Mouse (Mus musculus) CD4-positive, CD25-positive, alpha-beta regulatory T cell, adult 2 months (primary cell): Measurements from ENCODE around the gene Lhb.
"Not testable (repeated sequence)": the region's sequence is repeated elsewhere in the genome, so short reads cannot be mapped to it uniquely, and the experiment has no call there.

Source experiments
- DNase-seq: peaks from one replicate; pipeline ENCODE4 v3.0.0-alpha.2; 2012; ENCODE audit warnings: low read depth, low spot score

The Lhb gene

GRCm38 (mm10) chr7:45455932-45456696, 35.5 kb downstream of the Lhb start:
- no peak for DNase-seq

GRCm38 (mm10) chr7:45456721-45457203, 36.1 kb downstream of the Lhb start:
- DNase-seq: no peak

GRCm38 (mm10) chr7:45457204-45458060, 36.8 kb downstream of the Lhb start:
- peak; percentile 34 for DNase-seq

DNA sequence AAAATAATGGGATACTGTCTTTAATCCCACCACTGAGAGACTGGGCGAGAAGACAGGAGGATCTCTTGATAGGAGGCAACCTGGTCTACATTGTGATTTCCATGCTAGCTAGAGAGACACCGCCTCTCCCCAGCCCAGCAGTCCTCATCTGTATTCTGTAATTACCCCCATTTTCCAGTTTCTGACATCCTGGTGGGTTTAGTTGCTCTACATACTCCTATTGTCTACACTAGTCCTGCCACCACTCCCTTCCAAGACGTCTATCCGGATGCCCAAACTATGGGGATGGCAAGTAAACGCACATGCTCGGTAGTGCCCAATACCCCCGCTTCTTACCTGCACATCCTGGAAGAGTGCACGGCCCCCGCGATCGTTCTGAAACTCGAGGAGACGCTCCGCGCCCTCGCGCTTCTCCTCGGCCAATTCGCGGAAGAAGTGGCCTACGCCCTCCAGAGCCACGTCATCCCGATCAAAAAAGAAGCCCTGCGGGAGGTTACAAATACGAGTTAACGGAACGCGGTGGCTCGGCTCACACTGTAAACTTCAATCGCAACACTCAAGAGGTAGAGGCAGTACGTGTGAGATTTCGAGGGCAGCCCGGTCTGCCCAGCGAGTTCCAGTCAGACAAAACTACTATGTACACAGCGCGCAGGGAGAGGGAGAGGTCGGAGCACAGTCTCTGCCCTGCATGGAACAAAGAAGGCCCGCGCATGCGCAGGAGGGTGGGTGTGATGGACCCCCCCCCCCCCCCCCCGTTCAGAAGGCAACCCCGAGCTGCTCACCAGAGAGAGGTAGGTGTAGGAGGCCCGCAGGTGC, 38.3 kb downstream of the Lhb start:
- peak; percentile 89 for DNase-seq

GRCm38 (mm10) chr7:45459564-45460140, 39.0 kb downstream of the Lhb start, which contains the start of gene Ftl1:
Gene Ftl1, minus strand, starts transcription at chr7:45459884.
- DNase-seq: peak; percentile 96

- peak; percentile 42 for DNase-seq
Observed at GRCm38 (mm10) chr7:45460377-45460776, 39.8 kb downstream of the Lhb start.

DNA sequence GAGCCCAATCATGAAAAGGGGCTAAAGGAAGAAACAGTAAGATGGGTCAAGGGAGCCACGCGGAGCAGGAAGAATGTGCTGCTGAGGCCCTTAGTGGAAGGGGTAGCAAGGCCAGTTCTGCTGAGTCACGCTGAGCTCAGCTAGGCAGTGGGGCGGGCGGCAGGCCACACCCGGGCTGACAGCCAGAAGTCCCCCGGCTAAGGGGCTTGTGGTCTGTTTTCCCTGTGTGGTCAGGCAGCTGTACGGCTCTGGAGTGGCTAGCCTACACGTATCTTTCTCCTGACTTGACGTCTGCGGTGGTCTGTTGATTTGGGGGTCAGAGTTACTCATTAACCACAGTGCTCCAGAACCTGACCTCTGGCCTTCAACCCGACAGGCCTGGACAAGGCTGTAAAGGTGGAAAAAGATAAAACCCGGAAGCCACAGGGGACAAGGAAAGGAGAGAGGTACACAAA, 40.3 kb downstream of the Lhb start:
- no peak for DNase-seq

- DNase-seq: no peak
Observed at GRCm38 (mm10) chr7:45461326-45461725, 40.7 kb downstream of the Lhb start.

GRCm38 (mm10) chr7:45461781-45462180, 41.2 kb downstream of the Lhb start:
- DNase-seq: no peak

GRCm38 (mm10) chr7:45462325-45462724, 41.7 kb downstream of the Lhb start:
- no peak for DNase-seq

- not testable (repeated sequence) for DNase-seq
Observed at GRCm38 (mm10) chr7:45462868-45463267, 42.2 kb downstream of the Lhb start.

DNA sequence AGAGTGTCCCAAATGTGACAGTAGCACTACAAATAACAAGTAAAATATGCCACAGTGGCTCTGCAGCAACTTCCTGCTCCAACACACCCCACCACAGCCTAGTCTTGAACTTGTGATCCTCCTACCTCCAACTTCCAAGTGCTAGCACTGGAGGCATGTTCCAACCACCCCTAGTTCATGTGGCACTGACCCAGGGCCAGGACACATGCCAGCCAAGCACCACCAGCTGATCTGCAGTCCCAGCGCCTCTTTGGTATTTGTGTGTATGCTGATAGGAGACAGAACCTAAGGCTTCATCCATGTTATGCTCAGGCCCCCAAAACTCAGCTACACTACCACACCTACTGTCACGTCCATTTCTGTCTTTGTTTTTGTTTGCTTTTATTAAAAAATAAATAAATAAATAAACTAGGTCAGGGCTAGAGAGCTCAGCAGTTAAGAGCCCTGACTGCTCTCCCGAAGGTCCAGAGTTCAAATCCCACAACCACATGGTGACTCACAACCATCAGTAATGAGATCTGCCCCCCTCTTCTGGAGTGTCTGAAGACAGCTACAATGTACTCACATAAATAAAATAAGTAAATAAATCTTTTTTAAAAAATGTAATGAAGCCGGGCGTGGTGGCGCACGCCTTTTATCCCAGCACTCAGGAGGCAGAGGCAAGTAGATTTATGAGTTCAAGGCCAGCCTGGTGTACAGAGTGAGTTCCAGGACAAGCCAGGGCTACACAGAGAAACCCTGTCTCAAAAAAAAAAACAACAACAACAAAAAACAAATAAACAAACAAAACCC, 43.6 kb downstream of the Lhb start:
- DNase-seq: no peak

GRCm38 (mm10) chr7:45465112-45465511, 44.5 kb downstream of the Lhb start:
- DNase-seq: no peak

DNA sequence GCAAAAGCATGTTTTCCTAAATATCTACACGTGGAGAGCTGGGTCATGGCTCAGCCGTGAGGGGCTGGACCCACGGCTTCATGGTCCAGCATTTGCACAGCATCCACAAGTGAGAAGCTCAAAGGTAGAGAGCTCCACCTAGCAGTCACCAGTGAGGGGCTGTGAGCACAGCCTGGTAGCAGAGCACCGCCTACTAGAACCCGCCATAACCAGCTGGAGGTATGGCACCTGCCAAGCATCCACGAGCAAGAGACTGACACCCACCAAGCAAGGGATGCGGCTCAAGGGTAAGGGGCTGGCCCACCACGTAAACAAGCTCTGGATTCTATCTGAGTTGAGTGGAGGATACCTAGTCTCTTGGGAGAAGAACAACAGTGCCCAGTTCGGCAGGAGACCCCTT, 44.9 kb downstream of the Lhb start:
- no peak for DNase-seq

- peak; percentile 98 for DNase-seq
Observed at GRCm38 (mm10) chr7:45466283-45467089, 45.9 kb downstream of the Lhb start, which contains the start of gene Bax. Gene Bax, minus strand, starts transcription at chr7:45466898.

- peak; percentile 35 for DNase-seq
Observed at GRCm38 (mm10) chr7:45467090-45467670, 46.6 kb downstream of the Lhb start.

DNA sequence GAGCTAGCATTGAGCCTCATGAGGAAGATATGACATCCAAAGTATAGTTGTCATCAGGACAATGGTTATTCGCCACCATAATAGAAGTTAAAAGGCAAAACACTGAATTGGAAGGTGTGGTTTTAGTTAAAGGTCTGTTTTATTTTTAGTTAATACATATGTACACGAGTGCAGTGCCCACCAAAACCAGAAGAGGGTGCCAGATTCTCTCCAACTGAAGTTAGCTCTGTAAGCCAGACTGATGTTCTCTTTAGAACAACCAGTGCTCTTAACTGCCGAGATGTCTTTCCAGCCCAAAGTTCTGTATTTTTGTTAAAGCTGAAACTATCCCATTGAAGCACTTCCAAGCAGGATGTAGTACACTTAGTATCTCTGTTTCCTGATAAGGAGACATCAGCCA, 50.2 kb downstream of the Lhb start:
- peak; percentile 88 for DNase-seq
